Mouse (Mus musculus) frontal cortex, postnatal 25 days (tissue): Measurements from ENCODE around the gene Ap4s1.
"Not testable (repeated sequence)": the region's sequence is repeated elsewhere in the genome, so short reads cannot be mapped to it uniquely, and the experiment has no call there.

ENCODE experiments used
- DNase-seq, 2 experiments: peaks; one replicate each; pipeline ENCODE4 v3.0.0; 2022; ENCODE audit warnings: low spot score in 2 of 2

Ap4s1 gene

GRCm38 (mm10) chr12:51690893-51691844 lies at the start of gene Ap4s1:
Gene Ap4s1, plus strand, starts transcription at chr12:51691033.
- DNase-seq = peak; percentile 61 to 68

GRCm38 (mm10) chr12:51641871-51642270 lies 49.0 kb upstream of the Ap4s1 start:
- no peak for DNase-seq

- DNase-seq = not testable (repeated sequence)
These were observed 41.4 kb upstream of the Ap4s1 start for GRCm38 (mm10) chr12:51649401-51649800.

GRCm38 (mm10) chr12:51655944-51656465 lies 34.8 kb upstream of the Ap4s1 start:
- DNase-seq = no peak

- no peak for DNase-seq
These were observed 27.8 kb upstream of the Ap4s1 start for GRCm38 (mm10) chr12:51663011-51663410.

- no peak for DNase-seq
These were observed 26.9 kb upstream of the Ap4s1 start for GRCm38 (mm10) chr12:51663908-51664307.

GRCm38 (mm10) chr12:51666708-51667430 lies 24.0 kb upstream of the Ap4s1 start:
- DNase-seq = no peak

GRCm38 (mm10) chr12:51671231-51671891 lies 19.5 kb upstream of the Ap4s1 start:
- no peak for DNase-seq

- DNase-seq = no peak
These were observed 17.6 kb upstream of the Ap4s1 start for GRCm38 (mm10) chr12:51673270-51673669.

- DNase-seq = no peak
These were observed 14.4 kb upstream of the Ap4s1 start for GRCm38 (mm10) chr12:51676442-51676841.

GRCm38 (mm10) chr12:51678844-51679243 lies 12.0 kb upstream of the Ap4s1 start:
- DNase-seq = no peak

GRCm38 (mm10) chr12:51688546-51688945 lies 2.3 kb upstream of the Ap4s1 start:
- no peak for DNase-seq

- DNase-seq = peak; percentile 88 to 93
These were observed 1.2 kb downstream of the Ap4s1 start, which contains the start of gene Strn3 for GRCm38 (mm10) chr12:51691845-51692632. Gene Strn3, minus strand, starts transcription at chr12:51691897.

GRCm38 (mm10) chr12:51692870-51693269 lies 2.0 kb downstream of the Ap4s1 start:
- not testable (repeated sequence) for DNase-seq

- DNase-seq = no peak
These were observed 2.6 kb downstream of the Ap4s1 start for GRCm38 (mm10) chr12:51693419-51693818.

- no peak for DNase-seq
These were observed 3.3 kb downstream of the Ap4s1 start for GRCm38 (mm10) chr12:51694096-51694495.

GRCm38 (mm10) chr12:51694966-51695365 lies 4.1 kb downstream of the Ap4s1 start:
- no peak for DNase-seq

- DNase-seq = no peak
These were observed 5.3 kb downstream of the Ap4s1 start for GRCm38 (mm10) chr12:51696157-51696556.

- DNase-seq = no peak
These were observed 9.0 kb downstream of the Ap4s1 start for GRCm38 (mm10) chr12:51699623-51700393.

GRCm38 (mm10) chr12:51701723-51702122 lies 10.9 kb downstream of the Ap4s1 start:
- DNase-seq = no peak
